ENCODE assay signal across 9 mouse cellular contexts in the genomic region with DNA sequence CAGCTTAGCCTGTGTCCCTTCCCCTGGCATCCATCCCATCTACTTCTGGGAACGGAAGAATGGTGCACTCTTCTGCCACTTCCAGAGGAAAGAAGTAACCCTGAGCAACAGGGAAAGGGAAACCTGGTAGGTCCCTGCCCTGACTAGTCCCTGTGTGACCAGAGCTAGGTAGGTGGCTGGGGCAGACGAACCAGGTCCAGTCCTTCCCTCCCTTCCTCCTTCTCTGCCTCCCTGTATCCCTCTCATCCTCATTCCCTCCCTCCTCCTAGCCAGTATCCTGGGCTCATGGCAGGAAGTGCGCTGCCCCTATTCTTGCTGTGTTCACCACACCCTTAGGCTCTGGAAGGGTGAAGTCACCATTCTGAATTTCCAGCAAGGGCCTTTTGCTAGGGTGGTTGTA. TPM values are rescaled to one million over a fixed set of nuclear protein-coding genes. Genes with fewer than 3 reads are reported as not detected.
DNase-seq lines count a peak whose midpoint lies in the region; ATAC-seq and TF ChIP-seq lines count a peak whose summit lies in the region.
"Had no signal": no experiment of that assay in that cellular context is flagged by ENCODE, and none has a peak within 500 bp of the region (broad histone marks: within the 10 kb centered on the region; RNA-seq: fewer than 3 reads in every experiment).

No protein-coding gene starts in this region.

- no peak for ATAC-seq in heart, postnatal 0 days (ENCODE audit: insufficient read depth, low read depth)
- no peak for ATAC-seq in heart, embryonic 11.5 days (replicated peaks; ENCODE audit: insufficient number of reproducible peaks, low FRiP score, low TSS enrichment)
- no peak for ATAC-seq in lung, embryonic 15.5 days (ENCODE audit: borderline replicate concordance, extremely low read depth, low FRiP score, low TSS enrichment)
- ATAC-seq in embryonic facial prominence, embryonic 14.5 days (ENCODE audit: low read depth), result no peak
- ATAC-seq: liver, embryonic 12.5 days; midbrain, embryonic 16.5 days had no signal

- no peak for TF ChIP-seq EP300 in heart, postnatal 0 days (IDR thresholded peaks at IDR 0.05; ENCODE audit: low read depth)

- no peak overlapping the region for H3K4me2 ChIP-seq in heart, postnatal 0 days (ENCODE audit: low read depth, low read length)
- H3K4me2 ChIP-seq in heart, embryonic 11.5 days, result no peak overlapping the region
- no peak overlapping the region for H3K4me2 ChIP-seq in lung, embryonic 15.5 days
- H3K4me2 ChIP-seq in embryonic facial prominence, embryonic 14.5 days (ENCODE audit: low read depth, low read length), result no peak overlapping the region
- H3K4me2 ChIP-seq: liver, embryonic 12.5 days had no signal

- 54% methylated on average over 3 of the region's 3 CpGs for WGBS in heart, postnatal 0 days
- 71% methylated on average over 3 of the region's 3 CpGs for WGBS in heart, embryonic 11.5 days (ENCODE audit: insufficient replicate concordance)
- 65% methylated on average over 3 of the region's 3 CpGs for WGBS in lung, embryonic 15.5 days
- WGBS in embryonic facial prominence, embryonic 14.5 days, result 85% methylated on average over 3 of the region's 3 CpGs
- 66% methylated on average over 3 of the region's 3 CpGs for WGBS in small intestine, adult 2 months
- 95% methylated on average over 3 of the region's 3 CpGs for WGBS in thymus, adult 2 months

- no peaks in the 10 kb centered on the region for H3K9me3 ChIP-seq in heart, postnatal 0 days (replicated peaks; ENCODE audit: control insufficient read depth, low read length)
- no peaks in the 10 kb centered on the region for H3K9me3 ChIP-seq in heart, embryonic 11.5 days (replicated peaks; ENCODE audit: control insufficient read depth, low read length)
- H3K9me3 ChIP-seq in lung, embryonic 15.5 days, result no peaks in the 10 kb centered on the region
- H3K9me3 ChIP-seq in embryonic facial prominence, embryonic 14.5 days (ENCODE audit: control insufficient read depth, low read length), result no peaks in the 10 kb centered on the region
- H3K9me3 ChIP-seq: liver, embryonic 12.5 days had no signal

- no peak for TF ChIP-seq POLR2A in small intestine, adult 2 months (IDR thresholded peaks at IDR 0.05; ENCODE audit: low read depth, low read length)
- TF ChIP-seq POLR2A in thymus, adult 2 months (IDR thresholded peaks at IDR 0.05; ENCODE audit: control insufficient read depth, extremely low read depth, insufficient read depth, low read length, poor library complexity), result no peak

- no peaks in the 10 kb centered on the region for H3K27me3 ChIP-seq in heart, postnatal 0 days (ENCODE audit: control insufficient read depth, insufficient read depth, low read length)
- no peaks in the 10 kb centered on the region for H3K27me3 ChIP-seq in heart, embryonic 11.5 days (ENCODE audit: control insufficient read depth, insufficient read depth, low read length)
- H3K27me3 ChIP-seq in lung, embryonic 15.5 days, result no peaks in the 10 kb centered on the region
- no peaks in the 10 kb centered on the region for H3K27me3 ChIP-seq in embryonic facial prominence, embryonic 14.5 days (replicated peaks; ENCODE audit: control insufficient read depth, insufficient read depth, low read length)
- no peaks in the 10 kb centered on the region for H3K27me3 ChIP-seq in small intestine, adult 2 months (ENCODE audit: control insufficient read depth, insufficient read depth, low read length)
- H3K27me3 ChIP-seq in thymus, adult 2 months (ENCODE audit: control insufficient read depth, insufficient read depth, low read length), result no peaks in the 10 kb centered on the region
- H3K27me3 ChIP-seq: liver, embryonic 12.5 days had no signal

- H3K9ac ChIP-seq in heart, postnatal 0 days (replicated peaks; ENCODE audit: low read depth, low read length), result no peak overlapping the region
- no peak overlapping the region for H3K9ac ChIP-seq in heart, embryonic 11.5 days (ENCODE audit: low read depth, low read length)
- H3K9ac ChIP-seq in lung, embryonic 15.5 days, result no peak overlapping the region
- H3K9ac ChIP-seq in embryonic facial prominence, embryonic 14.5 days (ENCODE audit: low read depth, low read length), result no peak overlapping the region
- H3K9ac ChIP-seq: liver, embryonic 12.5 days had no signal

- H3K4me3 ChIP-seq in heart, postnatal 0 days (ENCODE audit: low read depth, low read length), result no peak overlapping the region
- H3K4me3 ChIP-seq in heart, embryonic 11.5 days (ENCODE audit: low read depth, low read length), result no peak overlapping the region
- H3K4me3 ChIP-seq in lung, embryonic 15.5 days, result no peak overlapping the region
- H3K4me3 ChIP-seq in embryonic facial prominence, embryonic 14.5 days (ENCODE audit: low read depth, low read length), result no peak overlapping the region
- H3K4me3 ChIP-seq in small intestine, adult 2 months (ENCODE audit: low read depth, low read length), result no peak overlapping the region
- H3K4me3 ChIP-seq in thymus, adult 2 months (ENCODE audit: control insufficient read depth, insufficient read depth, low read length), result no peak overlapping the region
- H3K4me3 ChIP-seq: liver, embryonic 12.5 days had no signal

- peaks cover 82% of the 10 kb centered on the region for H3K36me3 ChIP-seq in heart, postnatal 0 days (replicated peaks; ENCODE audit: control insufficient read depth, insufficient read depth, low read length)
- H3K36me3 ChIP-seq in heart, embryonic 11.5 days (ENCODE audit: control insufficient read depth, insufficient read depth, low read length), result peaks cover 14% of the 10 kb centered on the region
- H3K36me3 ChIP-seq in lung, embryonic 15.5 days, result peaks cover 57% of the 10 kb centered on the region
- peaks cover 58% of the 10 kb centered on the region for H3K36me3 ChIP-seq in embryonic facial prominence, embryonic 14.5 days (ENCODE audit: control insufficient read depth, insufficient read depth, low read length)
- peaks cover 29% of the 10 kb centered on the region for H3K36me3 ChIP-seq in small intestine, adult 2 months (ENCODE audit: control insufficient read depth, insufficient read depth, low read length)
- peaks cover 10% of the 10 kb centered on the region for H3K36me3 ChIP-seq in thymus, adult 2 months (ENCODE audit: control insufficient read depth, insufficient read depth, low read length)

- H3K4me1 ChIP-seq in heart, postnatal 0 days (ENCODE audit: control insufficient read depth, insufficient read depth), result no peaks in the 10 kb centered on the region
- H3K4me1 ChIP-seq in heart, embryonic 11.5 days (ENCODE audit: control insufficient read depth, insufficient read depth, low read length), result no peaks in the 10 kb centered on the region
- peaks cover 26% of the 10 kb centered on the region for H3K4me1 ChIP-seq in lung, embryonic 15.5 days
- H3K4me1 ChIP-seq in embryonic facial prominence, embryonic 14.5 days (ENCODE audit: control insufficient read depth, insufficient read depth, low read length), result no peaks in the 10 kb centered on the region
- H3K4me1 ChIP-seq in small intestine, adult 2 months (ENCODE audit: control insufficient read depth, insufficient read depth, insufficient read length, low read length), result no peaks in the 10 kb centered on the region; the same call in 1 of the 2 replicates
- no peaks in the 10 kb centered on the region for H3K4me1 ChIP-seq in thymus, adult 2 months (replicated peaks; ENCODE audit: control insufficient read depth, insufficient read depth, low read length)

- peak overlapping the region; percentile 61 for H3K27ac ChIP-seq in heart, postnatal 0 days (ENCODE audit: low read depth)
- no peak overlapping the region for H3K27ac ChIP-seq in heart, embryonic 11.5 days (ENCODE audit: low read depth, low read length)
- H3K27ac ChIP-seq in lung, embryonic 15.5 days, result peak overlapping the region; percentile 84
- peak overlapping the region; percentile 72 for H3K27ac ChIP-seq in embryonic facial prominence, embryonic 14.5 days (replicated peaks; ENCODE audit: low read depth, low read length)
- H3K27ac ChIP-seq in small intestine, adult 2 months (ENCODE audit: insufficient read depth, low read depth, low read length), result peak overlapping the region; percentile 51
- H3K27ac ChIP-seq in thymus, adult 2 months (ENCODE audit: control insufficient read depth, insufficient read depth, low read length), result no peak overlapping the region
- H3K27ac ChIP-seq: liver, embryonic 12.5 days had no signal

- no peak for TF ChIP-seq CTCF in heart, postnatal 0 days (IDR thresholded peaks at IDR 0.05; ENCODE audit: low read depth)
- TF ChIP-seq CTCF in small intestine, adult 2 months (IDR thresholded peaks at IDR 0.05; ENCODE audit: extremely low read depth, insufficient read length, insufficient replicate concordance, low read depth, low read length), result no peak
- no peak for TF ChIP-seq CTCF in thymus, adult 2 months (IDR thresholded peaks at IDR 0.05; ENCODE audit: borderline replicate concordance, control insufficient read depth, extremely low read depth, insufficient read depth, low read length, poor library complexity)

- DNase-seq in heart, postnatal 0 days (ENCODE audit: low spot score), result no peak
- no peak for DNase-seq in lung, adult 18-20 months
- no peak for DNase-seq in embryonic facial prominence, embryonic 14.5 days (ENCODE audit: low spot score)
- DNase-seq in thymus, adult 2 months, result no peak

RNA-seq across cellular contexts. Expression of a gene that starts 55.6 kb away (rescaled TPM):
- total RNA-seq in heart, postnatal 0 days (2014; rRNA removed; ENCODE audit: low replicate concordance), result not detected in 2 replicates
- 3.3 and 3.4 TPM in 2 replicates for polyA plus RNA-seq in heart, postnatal 0 days (2015; fragmentation: Nextera tagmentation; extraction: Ambion mirVana)
- polyA plus RNA-seq in heart, embryonic 11.5 days (2014; fragmentation: Nextera tagmentation; extraction: Ambion mirVana), result 1.2 and 1.7 TPM in 2 replicates
- 5.8 and 6.2 TPM in 2 replicates for polyA plus RNA-seq in lung, embryonic 15.5 days (2015; fragmentation: Nextera tagmentation; extraction: Ambion mirVana)
- polyA plus RNA-seq in embryonic facial prominence, embryonic 14.5 days (2014; fragmentation: Nextera tagmentation; extraction: Ambion mirVana), result 0.96 and 1.3 TPM in 2 replicates
- polyA plus RNA-seq in small intestine, adult 2 months (2012; rRNA removed), result 0.72 and 1.3 TPM in 2 replicates
- polyA plus RNA-seq in thymus, adult 2 months (2012; rRNA removed), result 1.8 and 2.0 TPM in 2 replicates

Comparison
In these comparisons a context has a peak if more than half of its experiments do, and no peak if none do; other contexts are left out.
1. H3K27ac ChIP-seq: peak in heart, postnatal 0 days (single experiment), lung, embryonic 15.5 days (single experiment), embryonic facial prominence, embryonic 14.5 days (single experiment) and small intestine, adult 2 months (single experiment); none in heart, embryonic 11.5 days (single experiment) and thymus, adult 2 months (single experiment).